Mouse (Mus musculus) layer of hippocampus, adult 11-12 months (tissue): ENCODE data around the gene Nfe2l1.
"Not testable (repeated sequence)": the region's sequence is repeated elsewhere in the genome, so short reads cannot be mapped to it uniquely, and the experiment has no call there.

ENCODE experiments used
- DNase-seq: peaks from one replicate; pipeline ENCODE4 v3.0.0; 2022; ENCODE audit warnings: low spot score

Gene Nfe2l1

DNA sequence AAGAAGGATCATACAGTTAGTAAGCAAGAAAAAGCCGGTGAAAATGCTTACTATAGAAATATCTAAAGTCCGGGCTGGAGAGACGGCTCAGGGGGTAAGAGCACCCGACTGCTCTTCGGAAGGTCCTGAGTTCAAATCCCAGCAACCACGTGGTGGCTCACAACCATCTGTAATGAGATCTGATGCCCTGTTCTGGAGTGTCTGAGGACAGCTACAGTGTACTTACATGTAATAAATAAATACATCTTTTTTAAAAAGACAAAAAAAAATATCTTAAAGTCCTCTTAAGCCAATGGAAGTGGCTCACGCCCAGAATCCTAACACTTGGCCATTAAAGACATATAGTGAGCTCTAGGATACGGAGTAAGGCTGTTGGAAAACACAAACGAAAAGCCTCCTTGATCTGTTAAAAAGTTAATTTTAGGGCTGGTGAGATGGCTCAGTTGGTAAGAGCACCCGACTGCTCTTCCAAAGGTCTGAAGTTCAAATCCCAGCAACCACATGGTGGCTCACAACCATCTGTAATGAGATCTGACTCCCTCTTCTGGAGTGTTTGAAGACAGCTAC, 51.6 kb downstream of the Nfe2l1 start:
- DNase-seq = not testable (repeated sequence)

DNA sequence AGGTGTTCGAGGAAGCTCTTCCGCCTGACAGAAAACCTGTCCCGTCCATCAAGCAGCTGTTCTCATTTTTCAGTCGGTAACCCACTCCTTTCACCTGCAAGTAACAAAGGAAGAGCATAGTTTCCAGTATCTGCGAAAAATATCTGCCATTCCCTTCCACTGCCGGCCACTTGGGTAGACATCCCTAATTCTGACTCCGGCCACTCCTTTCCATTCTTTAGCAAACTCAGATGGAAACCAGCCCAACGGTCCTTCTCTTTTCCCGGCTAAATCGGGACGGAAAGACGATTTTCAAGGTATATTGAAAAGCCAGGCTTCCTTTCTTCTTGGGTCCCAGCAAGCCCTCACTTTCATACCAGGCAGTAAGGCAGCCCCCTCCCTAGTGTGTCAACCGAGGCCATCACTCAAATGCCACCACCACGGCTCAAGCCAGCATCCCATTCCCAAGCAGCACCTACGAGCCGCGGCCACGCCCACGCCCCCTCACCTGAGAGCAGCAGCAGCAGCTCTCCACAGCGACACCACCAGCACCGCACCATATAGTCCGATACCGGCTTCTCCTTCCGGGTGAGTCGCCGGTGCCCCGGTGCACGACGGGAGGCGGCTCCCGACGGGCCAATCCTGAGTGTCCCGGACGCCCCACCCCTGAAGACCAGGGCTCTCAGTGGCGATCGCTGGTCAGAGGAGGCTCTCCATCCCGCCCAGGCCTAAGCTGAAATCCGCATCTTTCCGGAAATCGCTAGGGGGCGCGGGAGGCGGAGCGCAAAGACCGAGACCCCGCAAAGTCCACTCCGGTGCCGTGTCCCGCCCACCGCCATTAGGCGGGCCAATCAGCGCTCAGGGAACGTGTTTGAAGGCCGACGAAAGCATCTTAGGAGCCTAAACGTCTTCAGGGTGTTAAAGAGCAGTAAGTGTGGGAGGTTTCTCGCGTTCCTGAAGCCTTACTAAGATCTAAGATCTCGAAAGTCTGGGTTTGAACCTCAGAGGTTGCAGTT, 52.5 kb downstream of the Nfe2l1 start, which contains the start of gene Snx11:
Gene Snx11 (minus strand): TSS at position 592 of the 995 bp plus-strand sequence.
- peak; percentile 99 for DNase-seq

DNA sequence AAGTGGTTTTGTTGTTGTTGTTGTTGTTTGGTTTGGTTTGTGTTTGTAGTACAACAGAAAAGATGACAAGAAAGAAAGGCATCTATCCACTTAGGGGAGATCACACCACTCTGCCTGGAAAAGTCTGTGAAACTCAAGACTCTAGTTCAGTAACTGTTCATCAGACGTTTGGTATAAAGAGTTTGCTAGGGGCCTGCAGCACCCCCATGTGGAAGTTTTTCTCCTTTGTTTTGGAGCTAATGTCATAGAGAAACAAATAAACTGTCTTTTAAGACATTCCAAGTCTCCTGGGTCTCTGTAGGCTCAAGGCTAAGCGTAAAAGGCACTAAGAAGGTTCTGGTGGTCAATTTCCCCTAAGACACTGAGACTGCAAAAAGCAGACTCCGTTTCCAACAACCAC, 53.7 kb downstream of the Nfe2l1 start:
- DNase-seq = no peak

DNA sequence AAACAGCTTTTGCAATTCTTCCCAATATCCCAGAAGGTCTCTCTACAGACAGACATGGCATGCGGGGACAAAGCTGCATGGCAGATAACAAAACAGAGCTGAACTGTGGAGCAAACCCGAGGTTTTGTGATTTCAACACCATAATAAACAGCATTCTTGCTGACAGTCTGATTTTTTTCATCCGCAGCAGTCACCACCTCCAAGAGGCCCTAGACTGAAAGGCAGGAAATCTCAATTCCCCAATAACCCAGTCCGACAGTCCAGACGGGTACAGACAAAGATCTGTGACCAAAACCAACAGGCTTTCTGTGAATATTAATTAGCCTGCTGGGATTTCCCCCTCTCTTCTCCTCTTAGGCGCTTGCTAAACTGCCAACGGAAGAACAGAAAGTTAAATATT, 54.1 kb downstream of the Nfe2l1 start:
- DNase-seq = no peak

DNA sequence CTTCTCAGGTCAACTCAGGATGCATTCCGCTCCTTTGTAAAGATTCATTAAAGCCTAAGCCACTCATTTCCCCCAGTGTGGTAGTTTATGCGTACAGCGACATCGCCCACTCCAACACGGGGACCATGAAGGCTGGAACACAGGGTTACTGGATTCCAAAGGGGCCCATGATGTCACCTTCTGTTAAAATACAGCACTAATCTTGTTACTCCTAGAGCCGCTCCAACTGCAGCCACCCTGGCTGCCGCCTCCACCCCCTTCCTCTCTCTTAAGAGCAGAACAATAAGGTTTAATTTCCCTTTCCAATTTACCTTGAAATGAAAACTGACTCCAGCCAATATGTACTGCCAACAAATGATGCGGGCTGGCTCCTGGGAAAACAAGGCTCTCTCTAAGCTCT, 54.7 kb downstream of the Nfe2l1 start:
- DNase-seq = no peak

DNA sequence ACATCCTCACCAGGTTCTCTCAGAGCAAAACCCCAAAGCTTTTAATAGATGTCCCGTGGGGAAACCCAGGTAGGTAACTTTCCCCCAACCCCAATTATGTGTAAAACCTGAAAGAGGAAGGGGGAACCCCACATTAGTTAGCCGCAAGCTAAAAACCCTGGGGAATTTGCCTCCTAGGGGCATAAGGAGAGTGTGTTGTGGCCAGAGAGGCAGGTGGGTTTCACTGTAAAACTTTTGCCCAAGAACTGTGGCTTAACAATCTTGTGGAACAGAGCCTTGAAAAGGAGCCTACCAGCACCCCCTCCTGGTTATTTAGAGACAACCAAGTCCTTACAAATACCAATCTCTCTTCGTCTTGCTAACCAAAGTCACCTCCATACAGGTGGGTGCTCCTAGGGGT, 55.2 kb downstream of the Nfe2l1 start:
- DNase-seq = no peak

DNA sequence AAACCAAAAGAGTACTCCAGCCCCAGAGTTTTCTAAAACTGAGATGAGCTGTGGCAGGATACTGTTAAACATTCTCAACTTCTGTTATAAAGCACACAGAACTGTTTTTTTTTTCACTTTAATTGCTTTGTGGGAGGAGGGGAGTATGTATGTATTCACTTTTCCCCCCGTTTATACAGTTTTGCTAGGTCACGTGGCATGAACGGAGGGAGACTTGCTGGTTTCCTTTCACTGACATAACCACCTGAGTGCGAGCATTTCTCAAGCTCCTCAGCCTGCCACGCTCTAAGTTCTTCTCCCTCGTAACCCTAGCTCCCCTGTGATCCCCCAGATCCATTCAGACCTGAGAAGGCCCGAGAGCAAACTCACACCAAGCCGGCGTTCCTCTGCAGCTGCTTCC, 57.4 kb downstream of the Nfe2l1 start:
- no peak for DNase-seq

DNA sequence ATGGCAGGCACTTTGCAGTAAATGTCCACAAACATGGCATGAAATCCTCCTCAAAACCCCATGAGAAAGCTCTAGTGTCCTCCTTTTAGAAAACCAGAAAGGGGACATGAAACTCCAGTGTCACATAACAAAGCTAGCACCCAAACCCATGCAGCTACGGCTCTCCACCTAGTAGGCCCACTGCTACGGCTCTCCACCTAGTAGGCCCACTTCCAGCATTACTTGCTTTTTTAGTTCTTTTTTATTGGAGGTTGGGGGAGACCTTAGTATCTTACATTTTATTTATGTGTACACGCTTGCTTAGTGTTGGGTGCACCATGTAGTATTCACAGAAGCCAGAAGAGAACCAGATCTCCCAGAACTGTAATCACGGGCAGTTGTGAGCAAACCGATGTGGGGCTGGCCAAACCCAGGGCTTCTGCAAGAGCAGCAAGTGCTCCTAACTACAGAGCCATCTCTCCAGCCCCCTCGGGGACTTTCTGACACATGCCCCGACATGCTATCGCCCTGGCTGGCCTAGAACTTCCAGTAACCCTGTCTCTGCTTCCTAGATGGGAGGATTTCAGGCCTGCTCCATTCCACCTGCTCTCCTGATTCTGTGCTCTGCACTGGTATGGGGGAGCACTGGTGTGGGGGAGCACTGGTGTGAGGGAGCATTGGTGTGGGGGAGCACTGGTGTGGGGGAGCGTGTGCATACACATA, 58.3 kb downstream of the Nfe2l1 start:
- DNase-seq = no peak

DNA sequence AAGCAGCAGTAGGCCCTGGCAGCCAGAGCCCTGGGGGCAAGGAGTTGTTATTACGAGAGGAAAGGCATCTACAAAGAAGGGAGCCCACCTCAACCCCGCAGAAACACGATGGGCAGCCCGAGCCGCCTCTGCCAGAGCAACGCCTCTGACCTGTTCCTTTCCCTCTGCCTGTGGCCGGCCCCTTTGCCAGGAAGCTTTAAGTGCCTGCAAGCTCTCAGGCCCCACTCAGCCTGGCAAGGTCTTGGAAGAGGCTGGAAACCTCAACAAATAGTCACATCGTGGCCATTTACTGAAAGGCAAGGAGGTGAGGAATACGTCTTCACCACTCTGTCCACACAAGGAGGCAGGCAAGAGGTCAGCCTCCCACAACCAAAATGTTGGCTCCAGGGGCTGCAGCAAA, 61.5 kb downstream of the Nfe2l1 start:
- DNase-seq = no peak
